Mouse (Mus musculus): ENCODE data around the gene Eps8l2. TPM values are rescaled to one million over a fixed set of nuclear protein-coding genes. Genes with fewer than 3 reads are reported as not detected.

The Eps8l2 gene
- polyA plus RNA-seq, 1 experiment: not detected

GRCm38 (mm10) chr7:141304537-141304936 lies 34.1 kb upstream of the Eps8l2 start:
- H3K27ac ChIP-seq (ENCODE audit: insufficient read depth, low read depth, low read length): no peak overlapping the region
- no peak overlapping the region for H3K4me3 ChIP-seq (ENCODE audit: insufficient read depth, low read length)
- H3K4me1 ChIP-seq (ENCODE audit: control insufficient read depth, insufficient read depth, low read length): peaks cover 13% of the 10 kb centered on the region
- TF ChIP-seq CTCF (IDR thresholded peaks at IDR 0.05; ENCODE audit: low read depth, low read length) (no peak), POLR2A (IDR thresholded peaks at IDR 0.05; ENCODE audit: borderline replicate concordance, low read depth, low read length) (no peak)

- TF ChIP-seq POLR2A (IDR thresholded peaks at IDR 0.05; ENCODE audit: borderline replicate concordance, low read depth, low read length) (no peak), CTCF (IDR thresholded peaks at IDR 0.05; ENCODE audit: low read depth, low read length) (no peak)
- no peak overlapping the region for H3K4me3 ChIP-seq (ENCODE audit: insufficient read depth, low read length)
- no peak overlapping the region for H3K27ac ChIP-seq (ENCODE audit: insufficient read depth, low read depth, low read length)
- peaks cover 12% of the 10 kb centered on the region for H3K4me1 ChIP-seq (ENCODE audit: control insufficient read depth, insufficient read depth, low read length)
Observed at GRCm38 (mm10) chr7:141314416-141314815, 24.3 kb upstream of the Eps8l2 start.

GRCm38 (mm10) chr7:141315076-141315475 lies 23.6 kb upstream of the Eps8l2 start:
- no peak overlapping the region for H3K27ac ChIP-seq (ENCODE audit: insufficient read depth, low read depth, low read length)
- H3K4me1 ChIP-seq (ENCODE audit: control insufficient read depth, insufficient read depth, low read length): peaks cover 7% of the 10 kb centered on the region
- no peak for TF ChIP-seq CTCF (IDR thresholded peaks at IDR 0.05; ENCODE audit: low read depth, low read length)
- TF ChIP-seq POLR2A (IDR thresholded peaks at IDR 0.05; ENCODE audit: borderline replicate concordance, low read depth, low read length): no peak
- H3K4me3 ChIP-seq (ENCODE audit: insufficient read depth, low read length): no peak overlapping the region

GRCm38 (mm10) chr7:141315974-141316373 lies 22.7 kb upstream of the Eps8l2 start:
- no peak for TF ChIP-seq CTCF (IDR thresholded peaks at IDR 0.05; ENCODE audit: low read depth, low read length)
- no peak for TF ChIP-seq POLR2A (IDR thresholded peaks at IDR 0.05; ENCODE audit: borderline replicate concordance, low read depth, low read length)
- no peak overlapping the region for H3K4me3 ChIP-seq (ENCODE audit: insufficient read depth, low read length)
- no peak overlapping the region for H3K27ac ChIP-seq (ENCODE audit: insufficient read depth, low read depth, low read length)
- H3K4me1 ChIP-seq (ENCODE audit: control insufficient read depth, insufficient read depth, low read length): peaks cover 7% of the 10 kb centered on the region

- H3K27ac ChIP-seq (ENCODE audit: insufficient read depth, low read depth, low read length): no peak overlapping the region
- peaks cover 7% of the 10 kb centered on the region for H3K4me1 ChIP-seq (ENCODE audit: control insufficient read depth, insufficient read depth, low read length)
- no peak overlapping the region for H3K4me3 ChIP-seq (ENCODE audit: insufficient read depth, low read length)
- TF ChIP-seq POLR2A (IDR thresholded peaks at IDR 0.05; ENCODE audit: borderline replicate concordance, low read depth, low read length): no peak
- no peak for TF ChIP-seq CTCF (IDR thresholded peaks at IDR 0.05; ENCODE audit: low read depth, low read length)
Observed at GRCm38 (mm10) chr7:141317619-141318132, 21.0 kb upstream of the Eps8l2 start.

GRCm38 (mm10) chr7:141319446-141319845 lies 19.2 kb upstream of the Eps8l2 start:
- Histone ChIP-seq H3K4me1 (ENCODE audit: control insufficient read depth, insufficient read depth, low read length) (peaks cover 7% of the 10 kb centered on the region), H3K27ac (ENCODE audit: insufficient read depth, low read depth, low read length) (no peak overlapping the region), H3K4me3 (ENCODE audit: insufficient read depth, low read length) (no peak overlapping the region)
- TF ChIP-seq CTCF (IDR thresholded peaks at IDR 0.05; ENCODE audit: low read depth, low read length): no peak
- no peak for TF ChIP-seq POLR2A (IDR thresholded peaks at IDR 0.05; ENCODE audit: borderline replicate concordance, low read depth, low read length)

GRCm38 (mm10) chr7:141324686-141325085 lies 14.0 kb upstream of the Eps8l2 start:
- H3K4me1 ChIP-seq (ENCODE audit: control insufficient read depth, insufficient read depth, low read length): peaks cover 17% of the 10 kb centered on the region
- H3K4me3 ChIP-seq (ENCODE audit: insufficient read depth, low read length): no peak overlapping the region
- TF ChIP-seq CTCF (IDR thresholded peaks at IDR 0.05; ENCODE audit: low read depth, low read length): no peak
- no peak for TF ChIP-seq POLR2A (IDR thresholded peaks at IDR 0.05; ENCODE audit: borderline replicate concordance, low read depth, low read length)
- H3K27ac ChIP-seq (ENCODE audit: insufficient read depth, low read depth, low read length): no peak overlapping the region

- Histone ChIP-seq H3K4me1 (ENCODE audit: control insufficient read depth, insufficient read depth, low read length) (peaks cover 17% of the 10 kb centered on the region), H3K27ac (ENCODE audit: insufficient read depth, low read depth, low read length) (peak overlapping the region; percentile 91), H3K4me3 (ENCODE audit: insufficient read depth, low read length) (peak overlapping the region; percentile 85)
- TF ChIP-seq CTCF (IDR thresholded peaks at IDR 0.05; ENCODE audit: low read depth, low read length): no peak
- no peak for TF ChIP-seq POLR2A (IDR thresholded peaks at IDR 0.05; ENCODE audit: borderline replicate concordance, low read depth, low read length)
Observed at GRCm38 (mm10) chr7:141326546-141327446, 11.9 kb upstream of the Eps8l2 start.

- Histone ChIP-seq H3K4me1 (ENCODE audit: control insufficient read depth, insufficient read depth, low read length) (peaks cover 17% of the 10 kb centered on the region), H3K4me3 (ENCODE audit: insufficient read depth, low read length) (peak within 1 kb of the TSS; percentile 85), H3K27ac (ENCODE audit: insufficient read depth, low read depth, low read length) (peak within 1 kb of the TSS; percentile 91)
- TF ChIP-seq POLR2A (IDR thresholded peaks at IDR 0.05; ENCODE audit: borderline replicate concordance, low read depth, low read length) (peak; percentile 78; the same call in 1 of the 2 replicates), CTCF (IDR thresholded peaks at IDR 0.05; ENCODE audit: low read depth, low read length) (no peak)
Observed at GRCm38 (mm10) chr7:141327469-141328372, 11.0 kb upstream of the Eps8l2 start, which contains the start of the genes Deaf1 and Tmem80. Deaf1 (minus strand) TSS chr7:141327690. Tmem80 (plus strand) TSS chr7:141327739.

Data from bone marrow macrophage, adult 2 months (primary cell).